Mouse (Mus musculus) large intestine, adult 2 months (tissue): ENCODE data around the gene Drosha. TPM values are rescaled to one million over a fixed set of nuclear protein-coding genes. Genes with fewer than 3 reads are reported as not detected.

Experiments
- DNase-seq: peaks from one replicate; pipeline ENCODE4 v3.0.0-alpha.2; 2012; ENCODE audit warnings: low read depth, low spot score
- WGBS: fragments of 180-500 bp; shearing (Covaris S2); methylation state at CpG from one replicate; pipeline ENCODE4 v1.1.7; 2018; 5-methylcytosine and 5-hydroxymethylcytosine counted together
- polyA plus RNA-seq: library from polyadenylated mRNA; depleted of rRNA; stranded (reverse); fragments of >200 nt; gene quantifications from 2 replicates; pipeline ENCODE4 v1.2.3, GENCODE M21; 2012

The Drosha gene
- polyA plus RNA-seq, 1 experiment = 9.9 TPM

DNA sequence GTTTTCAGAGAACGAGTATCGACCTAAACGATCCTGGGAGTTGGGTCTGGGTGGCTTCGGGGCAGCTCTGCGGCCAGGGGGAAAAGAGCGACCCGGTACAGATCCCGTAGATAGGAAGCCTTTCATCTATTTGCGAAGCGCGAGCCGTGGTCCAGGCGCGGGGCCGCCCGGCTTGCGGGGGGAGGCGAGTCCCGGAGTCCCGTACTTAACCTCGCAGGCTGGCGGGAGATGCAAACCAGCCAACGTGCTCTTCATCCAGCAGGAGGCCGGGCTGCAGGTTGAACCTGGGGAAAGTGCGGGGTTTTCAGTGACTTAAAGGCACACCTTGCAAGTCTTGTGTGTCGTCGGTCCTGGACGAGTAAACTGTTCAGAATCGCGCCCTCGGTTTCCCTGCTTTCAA, 350 bp downstream of the Drosha start:
- no peak for DNase-seq
- WGBS = under 1% methylated on average over 31 of the region's 31 CpGs

DNA sequence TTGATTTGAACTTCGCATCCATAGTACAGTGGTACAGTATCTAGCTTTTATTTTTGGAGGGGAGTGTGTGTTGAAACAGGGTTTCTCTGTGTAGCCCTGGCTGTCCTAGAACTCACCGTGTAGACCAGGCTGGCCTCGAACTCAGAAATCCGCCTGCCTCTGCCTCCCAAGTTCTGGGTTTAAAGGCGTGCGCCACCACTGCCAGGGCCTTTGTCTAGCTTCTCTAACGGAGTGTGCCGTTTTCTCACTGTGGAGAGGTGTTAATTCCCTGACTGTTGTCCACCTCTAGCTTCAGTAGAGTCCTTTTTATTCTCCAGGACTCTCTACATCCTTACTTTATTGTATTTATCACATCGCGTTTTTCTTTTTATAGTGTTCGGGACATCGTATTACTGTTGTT, 793 bp downstream of the Drosha start:
- no peak for DNase-seq
- 37% methylated on average over 12 of the region's 12 CpGs for WGBS

DNA sequence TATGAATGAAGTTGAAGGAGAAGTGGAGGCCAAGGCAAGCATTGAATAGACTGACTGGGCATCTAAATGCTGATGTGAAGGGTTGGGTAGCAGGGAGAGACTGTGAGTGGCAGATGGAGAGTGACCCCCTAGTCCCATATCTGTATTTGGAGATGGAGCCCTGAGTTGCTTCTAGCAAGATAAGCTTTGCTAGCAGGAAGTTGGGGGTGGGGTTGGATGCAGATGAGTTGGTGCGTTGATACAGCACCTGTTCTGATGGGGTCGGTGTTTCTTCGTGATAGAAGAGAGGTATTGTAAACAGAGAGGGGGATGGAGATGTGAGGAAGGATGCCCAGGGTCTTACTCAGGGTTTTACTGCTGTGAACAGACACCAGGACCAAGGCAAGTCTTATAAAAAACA, 5.3 kb downstream of the Drosha start:
- no peak for DNase-seq
- WGBS = 89% methylated on average over 3 of the region's 3 CpGs

DNA sequence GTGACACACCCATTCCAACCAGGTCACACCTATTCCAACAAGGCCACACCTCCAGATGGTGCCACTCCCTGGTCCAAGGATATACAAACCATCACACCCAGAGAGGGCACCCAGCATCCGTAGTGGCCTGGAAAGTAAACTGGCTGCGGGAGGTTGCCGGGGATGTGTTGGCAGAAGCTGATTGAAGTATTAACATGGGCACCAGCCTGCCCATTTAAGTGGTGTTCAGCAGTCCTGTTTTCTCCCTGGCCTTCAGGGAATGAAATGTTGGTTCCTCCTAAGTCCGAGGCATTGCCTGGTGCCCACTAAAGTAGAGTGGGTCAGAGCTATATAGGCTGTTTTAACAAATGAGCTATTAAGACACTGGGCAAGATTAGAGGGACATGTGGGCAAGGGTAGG, 8.0 kb downstream of the Drosha start:
- 71% methylated on average over 4 of the region's 4 CpGs for WGBS
- no peak for DNase-seq

DNA sequence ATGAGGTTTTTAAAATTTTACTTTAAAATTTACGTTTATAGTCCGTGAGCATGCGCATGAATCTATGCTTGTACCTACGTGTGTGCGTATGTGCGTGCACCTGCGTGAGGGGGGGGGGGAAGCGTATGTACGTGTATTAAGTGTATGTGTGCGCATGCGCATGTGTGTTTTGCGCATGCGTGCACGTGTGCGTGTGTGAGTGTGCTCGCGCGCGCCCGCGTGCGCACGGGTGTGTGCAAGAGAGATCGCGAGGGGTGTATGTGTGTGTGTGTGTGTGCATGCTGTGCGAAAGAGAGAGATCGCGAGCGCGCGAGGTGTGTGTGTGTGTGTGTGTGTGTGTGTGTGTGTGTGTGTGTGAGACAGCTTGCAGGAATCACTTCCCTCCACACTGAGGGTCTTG, 8.8 kb downstream of the Drosha start:
- no peak for DNase-seq
- WGBS = 98% methylated on average over 31 of the region's 31 CpGs

DNA sequence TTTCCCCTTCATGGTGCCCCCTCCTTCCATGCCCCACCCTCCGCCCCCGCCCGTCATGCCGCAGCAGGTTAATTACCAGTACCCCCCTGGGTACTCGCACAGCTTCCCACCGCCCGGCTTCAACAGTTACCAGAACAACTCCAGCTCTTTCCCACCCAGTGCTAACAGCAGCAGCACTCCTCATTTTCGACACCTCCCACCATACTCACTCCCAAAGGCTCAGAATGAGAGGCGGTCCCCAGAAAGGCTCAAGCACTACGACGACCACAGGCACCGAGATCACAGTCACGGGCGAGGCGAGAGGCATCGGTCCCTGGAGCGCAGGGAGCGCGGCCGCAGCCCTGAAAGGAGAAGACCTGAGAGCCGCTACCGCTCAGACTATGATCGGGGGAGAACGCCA, 9.6 kb downstream of the Drosha start:
- no peak for DNase-seq
- 96% methylated on average over 24 of the region's 24 CpGs for whole genome bisulfite sequencing

DNA sequence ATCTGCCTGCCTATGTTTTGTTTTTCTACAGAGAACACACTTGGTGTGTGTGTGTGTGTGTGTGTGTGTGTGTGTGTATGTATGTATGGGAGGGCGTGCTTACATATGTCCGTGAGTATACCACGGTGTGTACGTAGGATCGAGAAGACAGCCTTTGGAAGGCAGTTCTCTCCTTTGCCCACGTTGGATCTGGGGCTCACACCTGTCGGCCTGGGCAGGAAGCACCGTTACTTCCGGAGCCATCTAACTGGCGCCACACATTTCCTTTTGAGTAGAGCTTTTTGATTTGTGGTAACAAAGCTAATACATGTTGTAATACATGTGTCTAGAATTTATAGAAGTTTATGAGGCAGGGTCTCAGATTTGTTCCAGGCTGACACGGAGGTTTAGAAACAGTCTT, 16.1 kb downstream of the Drosha start:
- no peak for DNase-seq
- 87% methylated on average over 11 of the region's 11 CpGs for WGBS

DNA sequence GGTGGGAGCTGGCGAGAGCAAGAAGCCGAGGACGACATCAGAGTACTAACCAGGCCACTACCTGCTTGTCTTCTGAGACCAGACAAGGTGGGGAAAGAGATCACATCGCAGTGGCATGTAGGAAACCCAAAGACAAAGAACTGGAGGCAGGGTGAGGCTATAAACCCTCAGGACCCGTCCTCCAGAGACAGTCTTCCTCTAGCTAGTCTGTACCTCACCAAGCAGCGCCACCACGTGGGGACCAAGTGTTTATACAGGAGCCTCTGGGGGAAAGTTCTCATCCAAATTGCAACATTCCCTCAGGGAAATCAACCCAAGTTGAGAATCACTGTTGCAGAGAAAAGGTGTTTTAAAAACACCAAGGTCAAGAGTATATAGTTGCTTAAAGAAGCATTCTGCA, 18.2 kb downstream of the Drosha start:
- 81% methylated on average over 7 of the region's 7 CpGs for WGBS
- no peak for DNase-seq

DNA sequence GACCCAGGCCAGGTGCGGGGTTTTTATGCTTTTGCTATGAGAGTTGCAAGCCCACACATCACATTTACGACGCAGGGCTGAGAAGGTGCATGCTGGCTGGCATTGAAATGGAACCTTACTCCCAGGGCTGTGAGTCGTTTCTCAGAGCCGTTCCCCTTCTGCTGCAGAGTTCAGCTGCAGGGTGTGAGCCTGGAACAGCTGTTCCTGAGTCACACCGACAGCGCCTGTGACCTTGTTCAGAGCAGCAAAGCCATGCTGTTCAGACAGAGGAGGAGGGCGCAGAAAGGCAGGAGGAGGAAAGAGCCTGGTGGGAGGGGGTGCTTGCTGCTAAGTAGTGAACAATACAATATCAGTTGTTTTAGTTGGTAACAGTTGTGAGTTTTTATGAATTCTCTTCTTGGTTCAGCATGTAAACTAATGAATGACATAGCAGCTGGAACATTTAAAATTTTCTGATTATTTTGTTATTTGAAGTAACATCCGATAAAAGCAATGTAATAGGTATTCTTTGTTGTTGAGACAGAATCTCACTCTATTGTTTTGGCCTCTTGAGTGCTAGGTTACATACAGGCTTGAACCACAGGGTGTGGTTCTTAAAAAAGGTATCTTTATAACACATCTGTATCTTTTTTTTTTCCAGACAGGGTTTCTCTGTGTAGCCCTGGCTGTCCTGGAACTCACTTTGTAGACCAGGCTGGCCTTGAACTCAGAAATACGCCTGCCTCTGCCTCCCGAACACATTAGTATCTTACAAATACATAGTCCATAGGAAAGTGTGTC, 23.8 kb downstream of the Drosha start:
- 72% methylated on average over 11 of the region's 11 CpGs for WGBS
- no peak for DNase-seq

DNA sequence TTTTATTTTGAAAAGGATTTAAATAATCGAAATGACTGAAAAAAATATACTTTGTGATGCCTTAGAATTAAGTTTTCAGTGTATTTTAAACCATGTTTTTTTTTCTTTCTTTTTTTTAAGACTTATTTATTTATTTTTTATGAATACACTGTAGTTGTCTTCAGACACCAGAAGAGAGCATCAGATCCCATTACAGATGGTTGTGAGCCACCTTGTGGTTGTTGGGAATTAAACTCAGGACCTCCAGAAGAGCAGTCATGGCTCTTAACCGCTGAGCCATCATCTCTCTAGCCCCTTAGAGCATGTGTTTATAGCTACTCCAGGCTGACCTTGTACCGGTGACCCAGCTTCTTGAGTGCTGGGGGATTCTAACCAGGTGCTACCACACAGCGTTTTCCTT, 24.8 kb downstream of the Drosha start:
- DNase-seq = no peak
- 77% methylated on average over 4 of the region's 4 CpGs for WGBS

DNA sequence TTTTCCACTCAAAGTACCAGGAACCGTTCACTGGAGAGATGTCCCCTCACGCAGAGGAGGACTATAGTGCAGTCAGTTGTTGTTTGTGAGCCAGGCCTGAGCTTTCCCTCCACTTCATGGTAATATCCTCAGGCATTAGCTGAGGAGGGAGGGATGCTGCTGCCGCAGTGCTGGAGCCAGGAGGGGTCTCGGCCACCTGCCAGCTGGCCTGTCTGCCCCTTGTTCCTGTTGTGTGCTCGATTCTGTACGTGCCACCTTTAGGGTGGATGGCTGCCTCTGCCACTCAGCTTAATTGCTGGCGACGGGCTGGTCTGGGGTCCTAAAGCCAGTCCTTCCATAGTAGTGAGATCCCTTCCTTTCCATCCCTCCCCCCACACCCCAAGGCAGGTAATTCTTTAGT, 28.9 kb downstream of the Drosha start:
- no peak for DNase-seq
- WGBS = 92% methylated on average over 8 of the region's 8 CpGs

DNA sequence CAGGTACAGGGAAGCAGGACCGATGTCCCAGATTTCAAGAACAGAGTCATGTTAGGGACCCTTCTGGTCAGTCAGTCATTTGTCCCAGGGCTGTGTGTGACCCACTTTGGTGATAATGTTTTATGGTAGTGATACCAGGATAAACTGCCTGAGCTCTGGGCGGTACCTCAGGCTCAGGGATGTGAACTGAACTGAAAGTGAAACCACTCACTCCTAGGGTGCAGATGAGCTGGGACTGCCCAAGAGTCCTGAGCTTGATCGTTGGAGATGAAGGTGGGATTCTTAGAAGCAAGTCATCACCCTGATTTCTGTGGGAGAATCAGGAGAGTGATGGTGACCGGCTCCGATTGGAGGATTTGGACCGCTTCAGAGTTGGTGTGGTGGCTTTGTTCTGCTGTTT, 32.2 kb downstream of the Drosha start:
- no peak for DNase-seq
- 87% methylated on average over 6 of the region's 6 CpGs for WGBS

DNA sequence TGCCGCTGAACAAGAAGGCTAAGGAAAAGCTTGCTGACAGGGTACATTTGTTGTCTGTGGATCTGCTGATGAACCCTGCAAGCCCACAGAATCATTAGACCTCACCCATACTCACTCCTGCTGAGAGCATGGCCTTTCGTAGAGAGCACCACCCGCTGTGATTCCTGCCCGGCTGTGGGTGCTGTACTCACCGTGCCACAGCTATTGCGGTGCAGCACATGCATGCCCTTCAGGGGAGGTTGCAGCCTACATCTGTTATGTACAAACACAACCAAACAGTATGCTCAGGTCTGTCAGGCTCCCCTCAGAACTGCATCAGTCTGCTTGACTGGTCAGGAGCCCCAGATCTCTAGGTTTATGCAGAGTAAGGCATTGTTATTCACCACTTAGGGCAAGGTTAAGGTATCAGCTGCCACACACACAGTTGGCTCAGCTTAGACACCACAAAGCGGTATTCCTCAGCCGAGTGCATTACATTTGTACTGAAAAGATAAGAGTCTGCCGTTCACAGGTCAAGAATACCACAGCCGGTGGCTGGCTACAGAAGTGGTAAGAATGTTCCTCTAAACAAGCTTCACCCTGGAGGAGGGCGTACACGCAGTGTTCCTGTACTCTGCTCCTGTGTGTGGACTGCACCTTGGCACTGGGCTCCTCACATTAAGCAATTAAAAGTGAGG, 33.4 kb downstream of the Drosha start:
- WGBS = 93% methylated on average over 12 of the region's 12 CpGs
- DNase-seq = no peak

DNA sequence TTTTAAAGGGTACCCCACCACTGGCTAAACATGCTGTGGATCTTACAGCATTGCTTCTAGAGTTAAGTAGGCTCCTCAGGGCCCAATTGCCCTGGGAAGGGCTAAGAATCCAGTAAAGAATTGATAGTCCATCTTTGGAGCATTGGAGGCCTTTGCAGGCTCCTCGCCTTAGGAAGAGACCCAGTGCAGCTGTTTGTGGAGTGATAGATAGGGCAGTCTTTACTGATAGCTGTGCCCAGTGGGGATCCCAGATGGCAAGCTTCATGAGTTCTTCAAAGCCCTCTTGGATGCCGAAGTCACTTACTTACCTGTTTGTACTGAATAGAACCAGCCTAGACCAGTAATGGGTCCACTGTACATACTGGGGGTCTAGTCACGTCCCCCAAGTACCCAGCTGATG, 34.0 kb downstream of the Drosha start:
- no peak for DNase-seq
- 96% methylated on average over 3 of the region's 3 CpGs for whole genome bisulfite sequencing

DNA sequence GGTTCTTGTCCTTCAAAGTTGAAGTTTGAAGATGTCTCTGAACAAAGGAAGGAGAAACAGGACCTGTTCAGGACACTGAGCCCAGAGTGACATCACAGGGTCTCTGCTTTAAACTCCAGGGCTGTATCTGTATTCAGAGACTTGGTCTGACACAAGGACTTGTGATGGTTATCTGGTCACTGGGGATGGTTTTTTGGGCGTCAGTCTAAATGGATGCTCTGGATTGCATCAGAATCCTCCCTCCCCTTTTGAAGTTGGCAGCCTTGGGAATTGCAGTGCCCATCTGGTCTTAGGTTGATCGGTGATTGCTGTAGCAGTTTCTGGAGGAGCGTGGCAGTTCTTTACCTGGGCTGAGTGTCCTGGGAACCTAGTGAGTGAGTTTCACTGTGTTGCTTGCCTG, 37.4 kb downstream of the Drosha start:
- WGBS = 89% methylated on average over 3 of the region's 3 CpGs
- no peak for DNase-seq

DNA sequence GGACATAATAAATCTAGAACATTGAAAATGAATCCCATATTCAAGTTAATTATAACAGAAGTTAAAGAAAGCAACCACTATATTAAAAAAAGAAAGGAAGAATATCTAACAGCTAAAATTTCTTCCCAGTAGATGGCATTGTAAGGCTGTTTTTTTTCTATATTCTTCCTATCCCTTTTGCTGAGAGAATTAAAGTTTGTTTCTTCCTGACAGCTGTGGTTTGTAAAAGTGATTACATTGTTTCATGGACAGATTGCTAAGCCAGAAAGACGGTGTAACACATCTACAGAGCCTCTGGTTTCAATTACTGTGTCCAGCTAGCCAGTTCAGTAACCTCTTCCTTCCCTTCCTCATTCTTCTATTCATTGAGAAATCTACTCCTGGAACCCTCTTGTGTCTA, 39.1 kb downstream of the Drosha start:
- no peak for DNase-seq
- WGBS = 71% methylated on average over 1 of the region's 1 CpGs

DNA sequence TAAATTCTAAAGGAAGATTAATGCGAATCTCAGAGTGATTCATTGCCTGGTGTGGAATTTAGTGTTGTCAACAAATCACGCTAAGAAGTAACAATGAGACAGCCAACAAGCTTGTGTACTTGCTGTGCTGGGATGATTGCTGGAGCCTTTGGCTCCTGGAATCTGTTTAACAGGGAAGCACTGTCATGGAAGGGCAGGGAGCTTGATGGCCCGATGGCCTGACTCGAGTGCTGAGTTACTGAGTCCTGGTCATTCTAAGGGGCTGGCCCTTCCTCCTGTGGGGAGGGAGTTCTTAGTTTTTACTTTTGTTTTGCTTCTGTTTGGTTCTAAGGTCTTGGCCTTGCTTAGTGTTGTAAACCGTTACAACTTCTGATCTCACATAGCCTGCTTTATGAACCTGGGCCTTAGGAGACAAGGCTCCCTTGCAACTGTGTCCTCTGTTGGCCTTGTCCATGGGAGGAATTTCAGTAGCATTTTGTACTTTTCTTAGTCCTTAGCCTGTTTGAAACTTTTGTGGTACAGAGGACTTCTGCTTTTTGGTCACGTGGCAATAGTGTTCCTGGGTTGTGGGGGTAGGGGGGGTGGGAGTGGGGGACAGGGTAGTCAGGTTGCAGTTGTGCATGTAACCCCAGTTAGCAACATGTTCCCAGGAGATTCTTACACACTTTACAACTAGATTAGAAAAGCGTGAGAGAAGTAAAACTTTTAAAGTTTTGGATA, 41.1 kb downstream of the Drosha start:
- no peak for DNase-seq
- 68% methylated on average over 7 of the region's 7 CpGs for whole genome bisulfite sequencing

DNA sequence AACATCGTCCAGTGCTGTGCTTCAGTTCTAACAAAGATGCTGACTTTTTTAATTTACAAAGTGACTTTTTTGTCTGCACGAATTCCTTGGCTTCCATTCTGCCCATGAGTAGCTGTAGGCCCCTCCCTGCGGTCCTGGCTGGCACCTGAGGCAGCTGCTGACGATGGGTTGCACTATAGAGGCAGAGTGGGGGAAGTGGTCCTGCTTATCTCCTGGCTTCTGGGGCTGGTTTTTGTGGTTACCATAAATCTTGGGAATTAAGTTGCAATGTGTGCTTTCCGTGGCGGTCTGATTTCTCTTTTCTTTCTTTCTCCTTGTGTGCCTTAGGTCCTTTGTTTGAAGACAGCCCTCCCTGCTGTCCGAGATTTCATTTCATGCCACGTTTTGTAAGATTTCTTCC, 42.7 kb downstream of the Drosha start:
- no peak for DNase-seq
- 87% methylated on average over 8 of the region's 8 CpGs for WGBS

DNA sequence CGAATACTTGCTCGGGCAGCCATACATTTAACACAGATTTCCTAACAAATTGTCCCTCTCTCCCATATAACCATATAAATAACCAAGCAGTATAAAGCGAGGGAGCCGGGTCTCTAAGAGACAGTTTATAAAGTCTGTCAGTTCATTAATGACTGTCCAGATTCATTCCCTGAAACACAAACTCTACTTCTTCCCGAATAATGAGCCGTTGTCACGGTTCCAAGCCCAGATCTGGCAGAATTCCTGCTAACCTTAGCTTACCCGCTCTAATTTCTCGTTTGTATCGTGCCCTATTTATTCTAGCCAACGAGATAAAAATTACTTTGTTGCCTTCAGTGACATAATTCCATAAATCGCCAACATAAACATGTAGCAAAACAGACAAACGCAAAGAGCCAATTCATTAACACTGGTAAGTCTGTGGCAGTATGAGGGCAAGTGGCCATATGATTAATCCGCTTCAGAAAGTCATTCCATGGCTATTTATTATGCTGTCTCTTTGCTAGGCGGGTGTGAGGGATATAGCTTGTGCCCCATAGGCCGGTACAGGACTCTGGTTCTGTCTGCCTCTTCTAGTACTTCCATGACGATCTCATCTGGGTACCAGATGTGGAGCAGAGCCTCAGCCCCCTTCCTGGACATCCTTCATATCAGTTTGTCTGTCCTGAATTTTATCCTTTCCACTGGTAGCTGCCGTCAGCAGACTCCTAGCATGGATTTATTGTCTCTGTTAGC, 51.0 kb downstream of the Drosha start:
- WGBS = 79% methylated on average over 18 of the region's 18 CpGs
- no peak for DNase-seq

DNA sequence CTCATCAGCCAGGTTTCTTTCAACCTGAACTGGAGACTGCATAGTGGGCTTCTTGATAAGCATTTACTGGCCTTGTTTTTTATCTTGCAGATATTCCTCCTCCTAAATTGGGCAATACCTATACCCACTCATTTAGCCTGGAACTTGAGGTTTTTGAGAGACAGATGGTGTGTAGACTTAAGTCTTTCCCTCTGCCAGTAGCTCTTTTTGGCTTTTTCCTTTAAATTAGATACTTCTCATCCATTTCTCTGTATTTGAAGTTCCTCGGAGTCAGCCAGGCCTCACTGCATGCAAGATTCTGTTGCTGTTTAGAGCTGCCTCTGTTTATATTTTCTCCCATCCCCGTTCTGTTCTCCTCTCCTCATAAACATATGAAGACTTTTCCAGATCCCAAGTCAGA, 51.7 kb downstream of the Drosha start:
- DNase-seq = no peak

More for the DNA sequence above, 51.7 kb downstream of the Drosha start:
- WGBS = 89% methylated on average over 2 of the region's 2 CpGs
